Mouse (Mus musculus) forebrain, embryonic 10.5 days (tissue): Measurements from ENCODE around the gene Tma16. TPM values are rescaled to one million over a fixed set of nuclear protein-coding genes. Genes with fewer than 3 reads are reported as not detected.

ENCODE experiments used
- DNase-seq: peaks from one replicate; pipeline ENCODE4 v3.0.0-alpha.2; 2017; ENCODE audit warnings: low spot score; ENCODE audit errors: extremely low spot score
- H3K27ac ChIP-seq: fragments of 300-500 bp; sonication (generic); 2 replicates; pipeline ENCODE4 v1.5.1; 2016; ENCODE audit warnings: mild to moderate bottlenecking
- H3K27me3 ChIP-seq: fragments of 300-500 bp; sonication (generic); 2 replicates; pipeline ENCODE4 v1.6.1; 2016; ENCODE audit warnings: mild to moderate bottlenecking; ENCODE audit not compliant: poor library complexity, severe bottlenecking
- H3K36me3 ChIP-seq: fragments of 300-500 bp; sonication (generic); replicated peaks from 2 replicates; pipeline ENCODE4 v1.6.1; 2016; ENCODE audit warnings: mild to moderate bottlenecking, moderate library complexity
- H3K4me1 ChIP-seq: fragments of 300-500 bp; sonication (generic); 2 replicates; pipeline ENCODE4 v1.6.1; 2016
- H3K4me3 ChIP-seq: fragments of 300-500 bp; sonication (generic); 2 replicates; pipeline ENCODE4 v1.5.1; 2016; ENCODE audit warnings: mild to moderate bottlenecking, moderate library complexity
- H3K9me3 ChIP-seq: fragments of 300-500 bp; sonication (generic); 2 replicates; pipeline ENCODE4 v1.6.1; 2016; ENCODE audit warnings: mild to moderate bottlenecking, moderate library complexity
- WGBS: fragments of 180-500 bp; shearing (Covaris S2); methylation state at CpG from one replicate; pipeline ENCODE4 v1.1.7; 2016; 5-methylcytosine and 5-hydroxymethylcytosine counted together
- polyA plus RNA-seq: library from polyadenylated mRNA; unstranded; fragments of >200 nt; fragmentation: Nextera tagmentation; extraction: Ambion mirVana; gene quantifications from 2 replicates; pipeline ENCODE4 v1.2.1, GENCODE M21; 2016

The Tma16 gene
- 21.6 and 25.7 TPM in 2 replicates for polyA plus RNA-seq

GRCm38 (mm10) chr8:66486084-66486763, at the start of gene Tma16:
Gene Tma16 (minus strand): TSS chr8:66486530.
- under 1% methylated on average over 45 of the region's 45 CpGs for WGBS
- peak within 1 kb of the TSS; percentile 90 for H3K27ac ChIP-seq

DNA sequence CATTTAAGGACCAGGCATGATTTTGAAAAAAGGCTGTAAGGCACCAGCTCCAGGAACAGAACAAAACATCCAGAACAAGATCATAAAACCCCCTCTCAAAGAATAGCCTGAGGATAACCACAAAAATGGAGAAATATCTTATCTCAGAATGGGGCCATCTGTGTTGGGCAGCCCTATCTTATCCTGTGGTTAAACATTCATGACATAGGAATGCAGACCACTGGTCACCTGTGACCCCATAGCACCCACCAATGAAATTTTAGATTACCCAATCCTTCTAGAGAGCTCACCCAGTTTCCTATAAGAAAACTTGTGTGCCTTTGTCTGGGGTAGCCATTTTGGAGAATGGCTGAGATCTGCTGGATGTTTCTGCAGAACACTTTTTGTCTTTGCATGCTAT, 34.2 kb upstream of the Tma16 start:
- DNase-seq: no peak
- Histone ChIP-seq H3K36me3 (no peaks in the 10 kb centered on the region), H3K27ac (no peak overlapping the region), H3K9me3 (no peaks in the 10 kb centered on the region), H3K27me3 (no peaks in the 10 kb centered on the region), H3K4me3 (no peak overlapping the region), H3K4me1 (no peaks in the 10 kb centered on the region)

More at GRCm38 (mm10) chr8:66486084-66486763, at the start of gene Tma16:
- DNase-seq: peak; percentile 87
- Histone ChIP-seq H3K4me3 (peak within 1 kb of the TSS; percentile 92), H3K4me1 (peaks cover 18% of the 10 kb centered on the region), H3K27me3 (no peaks in the 10 kb centered on the region), H3K9me3 (no peaks in the 10 kb centered on the region), H3K36me3 (peaks cover 30% of the 10 kb centered on the region)

DNA sequence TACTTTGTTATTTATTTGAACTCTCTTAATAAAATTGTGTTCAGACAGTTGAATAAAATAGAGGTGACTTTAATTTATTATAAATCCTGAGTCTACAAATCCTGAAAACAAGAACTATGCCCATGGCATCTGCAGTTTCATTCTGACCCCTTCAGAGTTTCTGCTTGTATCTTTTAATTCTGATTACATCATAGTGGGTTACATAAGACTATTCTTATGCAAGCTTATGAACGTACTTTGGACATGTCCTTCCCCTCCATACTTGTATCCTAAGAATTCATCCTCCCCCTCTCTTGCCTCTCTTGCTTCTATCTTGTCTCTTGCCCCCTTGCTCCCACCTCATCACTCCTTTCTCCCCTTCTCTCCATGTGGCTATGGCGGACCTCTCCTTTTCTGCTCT, 32.8 kb upstream of the Tma16 start:
- no peak overlapping the region for H3K4me3 ChIP-seq
- H3K4me1 ChIP-seq: no peaks in the 10 kb centered on the region
- no peak for DNase-seq
- H3K36me3 ChIP-seq: no peaks in the 10 kb centered on the region
- WGBS: 80% methylated on average over 2 of the region's 2 CpGs
- no peaks in the 10 kb centered on the region for H3K27me3 ChIP-seq
- H3K27ac ChIP-seq: no peak overlapping the region
- no peaks in the 10 kb centered on the region for H3K9me3 ChIP-seq

DNA sequence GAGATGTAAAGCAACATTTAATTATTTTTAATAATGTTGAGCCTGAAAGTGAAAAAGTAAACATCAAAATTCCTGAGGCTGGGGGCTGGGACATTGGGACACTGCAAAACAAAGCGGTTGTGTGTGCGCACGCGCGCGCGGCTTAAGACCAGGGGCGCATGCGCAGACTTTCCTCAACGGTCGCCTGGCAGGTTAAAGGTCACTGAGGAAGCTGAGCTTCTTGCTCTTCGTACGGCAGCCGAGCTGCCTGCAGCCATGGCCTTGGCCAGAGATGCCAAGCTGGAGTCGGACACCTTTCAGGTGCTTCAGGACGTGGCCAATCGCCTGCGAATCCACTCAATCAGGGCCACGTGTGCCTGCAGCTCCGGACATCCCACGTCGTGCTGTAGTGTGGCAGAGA, 25.2 kb upstream of the Tma16 start, which contains the start of gene Tktl2:
Tktl2 (plus strand) TSS at position 220 of the 400 bp plus-strand sequence.
- no peaks in the 10 kb centered on the region for H3K4me1 ChIP-seq
- no peak for DNase-seq
- no peak within 1 kb of the TSS for H3K27ac ChIP-seq
- no peak within 1 kb of the TSS for H3K4me3 ChIP-seq
- no peaks in the 10 kb centered on the region; the same call in 1 of the 2 replicates for H3K9me3 ChIP-seq
- 97% methylated on average over 22 of the region's 22 CpGs for WGBS
- no peaks in the 10 kb centered on the region for H3K27me3 ChIP-seq
- no peaks in the 10 kb centered on the region for H3K36me3 ChIP-seq

DNA sequence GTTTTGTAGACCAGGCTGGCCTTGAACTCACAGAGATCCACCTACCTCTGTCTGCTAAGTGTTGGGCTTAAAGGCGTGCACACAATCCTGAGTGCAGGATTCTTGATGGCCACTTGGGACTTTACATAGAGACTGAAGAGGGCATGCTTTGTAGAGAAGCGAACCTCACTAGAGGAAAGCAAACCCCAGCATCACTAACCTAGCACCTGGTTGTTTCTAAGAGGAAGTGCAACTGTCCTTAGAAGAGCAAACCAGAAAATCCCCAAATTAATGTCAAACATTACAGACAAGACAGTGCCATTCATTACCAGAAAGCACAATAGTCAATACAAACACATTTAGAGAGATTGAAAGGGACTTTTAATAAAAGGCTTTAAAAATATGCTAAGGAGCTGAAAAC, 17.1 kb upstream of the Tma16 start:
- H3K4me1 ChIP-seq: no peaks in the 10 kb centered on the region
- no peak overlapping the region for H3K4me3 ChIP-seq
- no peaks in the 10 kb centered on the region for H3K36me3 ChIP-seq
- no peaks in the 10 kb centered on the region for H3K9me3 ChIP-seq
- no peak for DNase-seq
- H3K27ac ChIP-seq: no peak overlapping the region
- no peaks in the 10 kb centered on the region for H3K27me3 ChIP-seq
- WGBS: 87% methylated on average over 2 of the region's 2 CpGs

GRCm38 (mm10) chr8:66496998-66497577, 10.8 kb upstream of the Tma16 start:
- Histone ChIP-seq H3K9me3 (no peaks in the 10 kb centered on the region), H3K27ac (no peak overlapping the region), H3K4me1 (no peaks in the 10 kb centered on the region), H3K4me3 (no peak overlapping the region), H3K27me3 (no peaks in the 10 kb centered on the region; the same call in 1 of the 2 replicates), H3K36me3 (no peaks in the 10 kb centered on the region)
- WGBS: 44% methylated on average over 4 of the region's 4 CpGs
- no peak for DNase-seq

- Histone ChIP-seq H3K36me3 (no peaks in the 10 kb centered on the region), H3K4me3 (no peak overlapping the region), H3K4me1 (no peaks in the 10 kb centered on the region), H3K9me3 (no peaks in the 10 kb centered on the region), H3K27ac (no peak overlapping the region), H3K27me3 (no peaks in the 10 kb centered on the region; the same call in 1 of the 2 replicates)
- WGBS: 7% methylated on average over 8 of the region's 8 CpGs
- DNase-seq: peak; percentile 62
Observed at GRCm38 (mm10) chr8:66495726-66496125, 9.4 kb upstream of the Tma16 start.

- 81% methylated on average over 2 of the region's 2 CpGs for WGBS
- no peak overlapping the region for H3K4me3 ChIP-seq
- H3K9me3 ChIP-seq: no peaks in the 10 kb centered on the region
- H3K27ac ChIP-seq: no peak overlapping the region
- DNase-seq: no peak
- no peaks in the 10 kb centered on the region for H3K4me1 ChIP-seq
- H3K36me3 ChIP-seq: no peaks in the 10 kb centered on the region
- no peaks in the 10 kb centered on the region; the same call in 1 of the 2 replicates for H3K27me3 ChIP-seq
Observed at GRCm38 (mm10) chr8:66494496-66494895, 8.2 kb upstream of the Tma16 start.

DNA sequence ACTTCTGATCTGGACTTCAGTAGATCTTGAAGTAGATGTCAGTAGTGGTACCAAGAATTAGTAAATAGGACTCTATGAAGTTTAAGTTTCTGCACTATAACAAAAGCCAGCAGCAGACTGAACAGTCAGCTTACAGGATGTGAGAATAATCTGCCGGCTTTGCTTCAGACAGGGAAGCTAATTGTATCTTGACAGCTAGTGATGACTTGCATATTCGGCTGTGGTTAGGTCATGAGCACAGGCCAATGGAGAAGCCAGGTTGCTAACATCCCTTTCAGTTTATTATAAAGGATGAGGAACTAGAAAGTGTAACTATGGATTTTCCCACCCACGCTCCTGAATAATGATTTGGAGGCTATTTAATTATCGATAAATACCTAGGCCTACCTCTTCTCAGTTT, 4.3 kb upstream of the Tma16 start:
- no peaks in the 10 kb centered on the region for H3K27me3 ChIP-seq
- no peaks in the 10 kb centered on the region for H3K9me3 ChIP-seq
- WGBS: 91% methylated on average over 4 of the region's 4 CpGs
- DNase-seq: no peak
- no peak overlapping the region for H3K27ac ChIP-seq
- H3K36me3 ChIP-seq: no peaks in the 10 kb centered on the region
- H3K4me3 ChIP-seq: no peak overlapping the region
- peaks cover 4% of the 10 kb centered on the region for H3K4me1 ChIP-seq

- peaks cover 18% of the 10 kb centered on the region for H3K4me1 ChIP-seq
- WGBS: 51% methylated on average over 3 of the region's 3 CpGs
- no peaks in the 10 kb centered on the region for H3K9me3 ChIP-seq
- no peak for DNase-seq
- no peaks in the 10 kb centered on the region for H3K27me3 ChIP-seq
- H3K4me3 ChIP-seq: no peak overlapping the region
- peaks cover 7% of the 10 kb centered on the region; the same call in 1 of the 2 replicates for H3K36me3 ChIP-seq
- H3K27ac ChIP-seq: no peak overlapping the region
Observed at GRCm38 (mm10) chr8:66488556-66488955, 2.2 kb upstream of the Tma16 start.

DNA sequence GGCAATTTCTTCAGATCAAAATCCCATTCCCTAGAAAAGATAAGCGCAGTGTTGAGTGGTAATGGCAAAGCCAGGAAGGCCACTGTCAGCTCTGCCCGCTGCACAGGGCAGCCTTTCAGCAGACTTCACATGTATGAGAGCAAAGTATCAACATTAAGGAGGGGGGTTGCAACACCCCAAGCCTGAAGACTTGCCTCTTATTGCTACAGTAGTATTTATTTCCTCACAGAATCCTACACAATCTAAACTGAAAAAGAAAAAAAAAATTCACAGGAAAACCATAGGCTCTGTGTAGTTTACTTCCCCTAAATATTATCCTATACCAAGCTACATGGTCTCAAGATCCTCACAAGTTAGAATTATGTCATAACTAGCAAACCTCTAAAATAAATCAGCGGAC, 9.4 kb downstream of the Tma16 start:
- Histone ChIP-seq H3K27ac (no peak overlapping the region), H3K9me3 (no peaks in the 10 kb centered on the region), H3K27me3 (no peaks in the 10 kb centered on the region), H3K4me1 (peaks cover 10% of the 10 kb centered on the region; the same call in 1 of the 2 replicates), H3K4me3 (no peak overlapping the region), H3K36me3 (peaks cover 70% of the 10 kb centered on the region)
- no peak for DNase-seq
- WGBS: over 99% methylated on average over 3 of the region's 3 CpGs

DNA sequence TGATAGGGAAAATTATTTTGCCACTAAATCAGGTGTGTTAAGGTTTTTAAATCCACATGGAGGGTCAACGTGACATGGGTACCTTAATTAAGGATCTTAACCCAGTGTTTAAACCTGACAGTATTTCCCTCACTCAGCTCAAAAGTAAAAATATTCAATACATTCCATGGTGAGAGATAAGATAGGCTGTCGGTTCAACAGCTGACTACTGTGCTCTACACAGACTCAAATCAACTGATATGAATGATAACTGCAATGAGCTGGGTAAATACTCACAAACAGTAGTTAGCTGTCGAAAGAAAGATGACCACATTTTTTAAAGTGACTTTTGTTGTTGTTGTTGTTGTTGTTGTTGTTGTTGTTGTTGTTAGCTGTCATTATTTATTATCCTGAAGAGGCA, 16.5 kb downstream of the Tma16 start:
- WGBS: 85% methylated on average over 3 of the region's 3 CpGs

GRCm38 (mm10) chr8:66457057-66457456, 29.3 kb downstream of the Tma16 start:
- H3K27ac ChIP-seq: no peak overlapping the region

More for the DNA sequence above, 16.5 kb downstream of the Tma16 start:
- H3K27me3 ChIP-seq: no peaks in the 10 kb centered on the region
- no peak for DNase-seq
- no peak overlapping the region for H3K4me3 ChIP-seq
- peaks cover 10% of the 10 kb centered on the region; the same call in 1 of the 2 replicates for H3K4me1 ChIP-seq
- no peaks in the 10 kb centered on the region for H3K9me3 ChIP-seq
- no peak overlapping the region for H3K27ac ChIP-seq
- H3K36me3 ChIP-seq: peaks cover 3% of the 10 kb centered on the region

More at GRCm38 (mm10) chr8:66457057-66457456, 29.3 kb downstream of the Tma16 start:
- Histone ChIP-seq H3K36me3 (no peaks in the 10 kb centered on the region), H3K4me1 (no peaks in the 10 kb centered on the region), H3K9me3 (no peaks in the 10 kb centered on the region), H3K4me3 (no peak overlapping the region), H3K27me3 (no peaks in the 10 kb centered on the region)
- no peak for DNase-seq
